Mouse (Mus musculus) ovary, postnatal 36 days (tissue): ENCODE data around the gene Zfp597.
"Not testable (repeated sequence)": the region's sequence is repeated elsewhere in the genome, so short reads cannot be mapped to it uniquely, and the experiment has no call there.

Experiments used
- DNase-seq: peaks from one replicate; pipeline ENCODE4 v3.0.0; 2022; ENCODE audit warnings: low spot score, mixed read lengths

Zfp597 gene

GRCm38 (mm10) chr16:3855776-3856175 is 28.6 kb downstream of the Zfp597 start:
- DNase-seq, result no peak

- DNase-seq, result no peak
Measured at GRCm38 (mm10) chr16:3854437-3855182, 29.8 kb downstream of the Zfp597 start.

- DNase-seq, result no peak
Measured at GRCm38 (mm10) chr16:3852586-3852985, 31.8 kb downstream of the Zfp597 start.

- peak; percentile 28 for DNase-seq
Measured at GRCm38 (mm10) chr16:3851301-3851700, 33.1 kb downstream of the Zfp597 start.

- no peak for DNase-seq
Measured at GRCm38 (mm10) chr16:3848416-3848815, 35.9 kb downstream of the Zfp597 start.

GRCm38 (mm10) chr16:3847871-3848270 is 36.5 kb downstream of the Zfp597 start:
- no peak for DNase-seq

GRCm38 (mm10) chr16:3846711-3847518 is 37.4 kb downstream of the Zfp597 start, which contains the start of gene Zfp174:
Gene Zfp174 (plus strand): TSS chr16:3847268.
- DNase-seq, result peak; percentile 89

GRCm38 (mm10) chr16:3843796-3844195 is 40.6 kb downstream of the Zfp597 start:
- DNase-seq, result no peak

GRCm38 (mm10) chr16:3842989-3843388 is 41.4 kb downstream of the Zfp597 start:
- no peak for DNase-seq

GRCm38 (mm10) chr16:3839157-3839885 is 45.0 kb downstream of the Zfp597 start:
- no peak for DNase-seq

GRCm38 (mm10) chr16:3835461-3835860 is 48.9 kb downstream of the Zfp597 start:
- DNase-seq, result no peak

- no peak for DNase-seq
Measured at GRCm38 (mm10) chr16:3830588-3831109, 53.7 kb downstream of the Zfp597 start, which contains the start of gene Olfr15. Gene Olfr15 (plus strand): TSS chr16:3830878.

GRCm38 (mm10) chr16:3829727-3830126 is 54.6 kb downstream of the Zfp597 start:
- DNase-seq, result no peak

GRCm38 (mm10) chr16:3828021-3828420 is 56.3 kb downstream of the Zfp597 start:
- no peak for DNase-seq

GRCm38 (mm10) chr16:3820202-3820601 is 64.2 kb downstream of the Zfp597 start:
- no peak for DNase-seq

GRCm38 (mm10) chr16:3814667-3815066 is 69.7 kb downstream of the Zfp597 start:
- not testable (repeated sequence) for DNase-seq
